Mouse (Mus musculus) liver, embryonic 15.5 days (tissue): ENCODE measurements around the gene Apobec1. TPM values are rescaled to one million over a fixed set of nuclear protein-coding genes. Genes with fewer than 3 reads are reported as not detected.
"Not testable (repeated sequence)": the region's sequence is repeated elsewhere in the genome, so short reads cannot be mapped to it uniquely, and the experiment has no call there.

Experiments used
- ATAC-seq: fragments of 200-750 bp; cut with Nextera tagmentation; 2 replicates; pipeline ENCODE4 v1.8.0; 2017; ENCODE audit warnings: moderate number of reproducible peaks, mild to moderate bottlenecking, moderate library complexity; ENCODE audit not compliant: insufficient read depth
- H3K27ac ChIP-seq: fragments of 300-500 bp; sonication (generic); replicated peaks from 2 replicates; pipeline ENCODE4 v1.5.1; 2015; ENCODE audit warnings: mild to moderate bottlenecking, inconsistent platforms
- H3K27me3 ChIP-seq: fragments of 300-500 bp; sonication (generic); 2 replicates; pipeline ENCODE4 v1.6.1; 2015; ENCODE audit warnings: mild to moderate bottlenecking, inconsistent platforms
- H3K36me3 ChIP-seq: fragments of 300-500 bp; sonication (generic); replicated peaks from 2 replicates; pipeline ENCODE4 v1.6.1; 2015; ENCODE audit warnings: moderate library complexity, mild to moderate bottlenecking, inconsistent platforms
- H3K4me1 ChIP-seq: fragments of 300-500 bp; sonication (generic); replicated peaks from 2 replicates; pipeline ENCODE4 v1.6.1; 2015; ENCODE audit warnings: inconsistent platforms
- H3K4me2 ChIP-seq: fragments of 300-500 bp; sonication (generic); 2 replicates; pipeline ENCODE4 v1.6.1; 2015; ENCODE audit warnings: moderate library complexity, mild to moderate bottlenecking, inconsistent platforms
- H3K4me3 ChIP-seq: fragments of 300-500 bp; sonication (generic); replicated peaks from 2 replicates; pipeline ENCODE4 v1.5.1; 2015; ENCODE audit warnings: mild to moderate bottlenecking, inconsistent platforms
- H3K9ac ChIP-seq: fragments of 300-500 bp; sonication (generic); 2 replicates; pipeline ENCODE4 v1.6.1; 2015; ENCODE audit warnings: moderate library complexity, mild to moderate bottlenecking, inconsistent platforms
- H3K9me3 ChIP-seq: fragments of 300-500 bp; sonication (generic); replicated peaks from 2 replicates; pipeline ENCODE4 v1.6.1; 2016; ENCODE audit warnings: inconsistent platforms
- WGBS: fragments of 180-500 bp; shearing (Covaris S2); methylation state at CpG from one replicate; pipeline ENCODE4 v1.1.7; 2015; ENCODE audit warnings: mixed read lengths; ENCODE audit not compliant: insufficient replicate concordance; 5-methylcytosine and 5-hydroxymethylcytosine counted together
- polyA plus RNA-seq: library from polyadenylated mRNA; unstranded; fragments of >200 nt; fragmentation: Nextera tagmentation; extraction: Ambion mirVana; gene quantifications from 2 replicates; pipeline ENCODE4 v1.2.1, GENCODE M21; 2015

Apobec1 gene
- polyA plus RNA-seq: 4.6 and 5.2 TPM in 2 replicates

GRCm38 (mm10) chr6:122602242-122602991, at the start of gene Apobec1:
Apobec1 (minus strand) TSS chr6:122602444.
- peaks cover 12% of the 10 kb centered on the region for H3K4me1 ChIP-seq
- 2% methylated on average over 22 of the region's 22 CpGs for WGBS

GRCm38 (mm10) chr6:122650398-122650980, 48.2 kb upstream of the Apobec1 start:
- ATAC-seq: no peak
- H3K27me3 ChIP-seq: no peaks in the 10 kb centered on the region
- H3K4me2 ChIP-seq: no peak overlapping the region
- no peaks in the 10 kb centered on the region for H3K4me1 ChIP-seq
- WGBS: 68% methylated on average over 5 of the region's 5 CpGs
- no peak overlapping the region for H3K9ac ChIP-seq
- H3K36me3 ChIP-seq: no peaks in the 10 kb centered on the region
- H3K27ac ChIP-seq: no peak overlapping the region
- H3K9me3 ChIP-seq: no peaks in the 10 kb centered on the region
- no peak overlapping the region for H3K4me3 ChIP-seq

More at GRCm38 (mm10) chr6:122602242-122602991, at the start of gene Apobec1:
- Histone ChIP-seq H3K9me3 (no peaks in the 10 kb centered on the region), H3K9ac (peak within 1 kb of the TSS; percentile 49), H3K36me3 (no peaks in the 10 kb centered on the region), H3K4me3 (peak within 1 kb of the TSS; percentile 61), H3K27ac (peak within 1 kb of the TSS; percentile 86), H3K27me3 (no peaks in the 10 kb centered on the region), H3K4me2 (peak within 1 kb of the TSS; percentile 78)
- peak; percentile 83 for ATAC-seq

GRCm38 (mm10) chr6:122649903-122650302, 47.7 kb upstream of the Apobec1 start:
- H3K27me3 ChIP-seq: no peaks in the 10 kb centered on the region
- H3K4me3 ChIP-seq: no peak overlapping the region
- H3K27ac ChIP-seq: no peak overlapping the region
- H3K36me3 ChIP-seq: no peaks in the 10 kb centered on the region
- H3K4me1 ChIP-seq: no peaks in the 10 kb centered on the region
- no peak overlapping the region for H3K4me2 ChIP-seq
- WGBS: 73% methylated on average over 3 of the region's 3 CpGs
- no peak for ATAC-seq
- no peak overlapping the region for H3K9ac ChIP-seq
- no peaks in the 10 kb centered on the region for H3K9me3 ChIP-seq

- not testable (repeated sequence) for H3K4me2 ChIP-seq, H3K27me3 ChIP-seq, H3K9ac ChIP-seq, H3K4me3 ChIP-seq, H3K9me3 ChIP-seq, ATAC-seq, H3K36me3 ChIP-seq, H3K4me1 ChIP-seq, H3K27ac ChIP-seq
- 78% methylated on average over 21 of the region's 21 CpGs for WGBS
These were observed 42.0 kb upstream of the Apobec1 start for GRCm38 (mm10) chr6:122644196-122644595.

- 58% methylated on average over 4 of the region's 4 CpGs for WGBS
- not testable (repeated sequence) for H3K4me3 ChIP-seq, H3K4me2 ChIP-seq, H3K9me3 ChIP-seq, H3K9ac ChIP-seq, ATAC-seq, H3K36me3 ChIP-seq, H3K4me1 ChIP-seq, H3K27me3 ChIP-seq, H3K27ac ChIP-seq
These were observed 35.3 kb upstream of the Apobec1 start for GRCm38 (mm10) chr6:122637566-122637965.

GRCm38 (mm10) chr6:122636666-122637065, 34.4 kb upstream of the Apobec1 start:
- no peaks in the 10 kb centered on the region for H3K4me1 ChIP-seq
- WGBS: 53% methylated on average over 3 of the region's 3 CpGs
- no peak for ATAC-seq

GRCm38 (mm10) chr6:122635315-122635714, 33.1 kb upstream of the Apobec1 start:
- 53% methylated on average over 7 of the region's 7 CpGs for WGBS
- no peak overlapping the region for H3K4me2 ChIP-seq
- H3K27me3 ChIP-seq: no peaks in the 10 kb centered on the region
- H3K27ac ChIP-seq: no peak overlapping the region
- no peaks in the 10 kb centered on the region for H3K4me1 ChIP-seq
- no peaks in the 10 kb centered on the region for H3K36me3 ChIP-seq
- no peak overlapping the region for H3K9ac ChIP-seq
- H3K9me3 ChIP-seq: no peaks in the 10 kb centered on the region
- ATAC-seq: no peak
- no peak overlapping the region for H3K4me3 ChIP-seq

More at GRCm38 (mm10) chr6:122636666-122637065, 34.4 kb upstream of the Apobec1 start:
- Histone ChIP-seq H3K9ac (no peak overlapping the region), H3K9me3 (no peaks in the 10 kb centered on the region), H3K27ac (no peak overlapping the region), H3K4me2 (no peak overlapping the region), H3K4me3 (no peak overlapping the region), H3K27me3 (no peaks in the 10 kb centered on the region), H3K36me3 (no peaks in the 10 kb centered on the region)

- no peaks in the 10 kb centered on the region for H3K4me1 ChIP-seq
- ATAC-seq: no peak
- H3K27ac ChIP-seq: no peak overlapping the region
- H3K9me3 ChIP-seq: no peaks in the 10 kb centered on the region
- H3K4me2 ChIP-seq: no peak overlapping the region
- H3K27me3 ChIP-seq: no peaks in the 10 kb centered on the region
- no peak overlapping the region for H3K4me3 ChIP-seq
- WGBS: 27% methylated on average over 9 of the region's 9 CpGs
- no peaks in the 10 kb centered on the region for H3K36me3 ChIP-seq
- no peak overlapping the region for H3K9ac ChIP-seq
These were observed 31.2 kb upstream of the Apobec1 start for GRCm38 (mm10) chr6:122633411-122633810.

GRCm38 (mm10) chr6:122627469-122628108, 25.3 kb upstream of the Apobec1 start:
- Histone ChIP-seq H3K9me3 (no peaks in the 10 kb centered on the region), H3K4me2 (peak overlapping the region; percentile 55), H3K4me3 (peak overlapping the region; percentile 28), H3K27ac (no peak overlapping the region), H3K27me3 (peaks cover 11% of the 10 kb centered on the region; the same call in 1 of the 2 replicates), H3K4me1 (0 out of 2 replicates have a peak, but pooled peaks cover 7% of the 10 kb centered on the region), H3K36me3 (no peaks in the 10 kb centered on the region), H3K9ac (no peak overlapping the region)
- no peak for ATAC-seq
- 17% methylated on average over 20 of the region's 20 CpGs for WGBS

- Histone ChIP-seq H3K9ac (no peak within 1 kb of the TSS), H3K27me3 (peaks cover 11% of the 10 kb centered on the region; the same call in 1 of the 2 replicates), H3K9me3 (no peaks in the 10 kb centered on the region), H3K36me3 (no peaks in the 10 kb centered on the region), H3K4me1 (0 out of 2 replicates have a peak, but pooled peaks cover 7% of the 10 kb centered on the region), H3K4me2 (peak within 1 kb of the TSS; percentile 55), H3K27ac (no peak within 1 kb of the TSS), H3K4me3 (peak within 1 kb of the TSS; percentile 28; the same call in 1 of the 2 replicates)
- 73% methylated on average over 8 of the region's 8 CpGs for WGBS
- no peak for ATAC-seq
These were observed 23.9 kb upstream of the Apobec1 start, which contains the start of gene Dppa3 for GRCm38 (mm10) chr6:122626110-122626509. Dppa3 (plus strand) TSS chr6:122626410.

- no peak overlapping the region for H3K4me2 ChIP-seq
- 57% methylated on average over 4 of the region's 4 CpGs for WGBS
- no peak overlapping the region for H3K9ac ChIP-seq
- no peak overlapping the region for H3K4me3 ChIP-seq
- H3K27me3 ChIP-seq: peaks cover 11% of the 10 kb centered on the region; the same call in 1 of the 2 replicates
- H3K27ac ChIP-seq: no peak overlapping the region
- ATAC-seq: peak; percentile 52; the same call in 1 of the 2 replicates
- H3K9me3 ChIP-seq: no peaks in the 10 kb centered on the region
- H3K4me1 ChIP-seq: 0 out of 2 replicates have a peak, but pooled peaks cover 7% of the 10 kb centered on the region
- H3K36me3 ChIP-seq: no peaks in the 10 kb centered on the region
These were observed 22.9 kb upstream of the Apobec1 start for GRCm38 (mm10) chr6:122625156-122625555.
